Mouse (Mus musculus) limb, embryonic 15.5 days (tissue): Measurements from ENCODE around the gene Npas4. TPM values are rescaled to one million over a fixed set of nuclear protein-coding genes. Genes with fewer than 3 reads are reported as not detected.
"Not testable (repeated sequence)": the region's sequence is repeated elsewhere in the genome, so short reads cannot be mapped to it uniquely, and the experiment has no call there.

Source experiments
- ATAC-seq: fragments of 200-750 bp; cut with Nextera tagmentation; 2 replicates; pipeline ENCODE4 v1.8.0; 2017; ENCODE audit warnings: low read depth, moderate TSS enrichment; ENCODE audit not compliant: insufficient number of reproducible peaks, low FRiP score, low TSS enrichment
- H3K27ac ChIP-seq: fragments of 300-500 bp; sonication (generic); 2 replicates; pipeline ENCODE4 v1.5.1; 2015; ENCODE audit warnings: moderate library complexity, mild to moderate bottlenecking, inconsistent platforms
- H3K27me3 ChIP-seq: fragments of 300-500 bp; sonication (generic); 2 replicates; pipeline ENCODE4 v1.6.1; 2015; ENCODE audit warnings: inconsistent platforms
- H3K36me3 ChIP-seq: fragments of 300-500 bp; sonication (generic); 2 replicates; pipeline ENCODE4 v1.6.1; 2015; ENCODE audit warnings: inconsistent platforms
- H3K4me1 ChIP-seq: fragments of 300-500 bp; sonication (generic); 2 replicates; pipeline ENCODE4 v1.6.1; 2015; ENCODE audit warnings: inconsistent platforms
- H3K4me2 ChIP-seq: fragments of 300-500 bp; sonication (generic); 2 replicates; pipeline ENCODE4 v1.6.1; 2015; ENCODE audit warnings: mild to moderate bottlenecking, inconsistent platforms
- H3K4me3 ChIP-seq: fragments of 300-500 bp; sonication (generic); 2 replicates; pipeline ENCODE4 v1.5.1; 2015; ENCODE audit warnings: mild to moderate bottlenecking, inconsistent platforms
- H3K9ac ChIP-seq: fragments of 300-500 bp; sonication (generic); 2 replicates; pipeline ENCODE4 v1.6.1; 2015; ENCODE audit warnings: inconsistent platforms
- H3K9me3 ChIP-seq: fragments of 300-500 bp; sonication (generic); 2 replicates; pipeline ENCODE4 v1.6.1; 2016; ENCODE audit warnings: inconsistent platforms
- WGBS: fragments of 180-500 bp; shearing (Covaris S2); methylation state at CpG from one replicate; pipeline ENCODE4 v1.1.7; 2015; 5-methylcytosine and 5-hydroxymethylcytosine counted together
- polyA plus RNA-seq: library from polyadenylated mRNA; unstranded; fragments of >200 nt; fragmentation: Nextera tagmentation; extraction: Ambion mirVana; gene quantifications from 2 replicates; pipeline ENCODE4 v1.2.1, GENCODE M21; 2015

Npas4 gene
- polyA plus RNA-seq, 1 experiment from 2014 or later = not detected

GRCm38 (mm10) chr19:4989434-4990255 lies 471 bp downstream of the Npas4 start:
- Histone ChIP-seq H3K27ac (no peak overlapping the region), H3K27me3 (peaks cover 70% of the 10 kb centered on the region), H3K4me2 (no peak overlapping the region), H3K9ac (no peak overlapping the region), H3K9me3 (no peaks in the 10 kb centered on the region), H3K36me3 (no peaks in the 10 kb centered on the region), H3K4me3 (no peak overlapping the region), H3K4me1 (peaks cover 14% of the 10 kb centered on the region)
- 20% methylated on average over 44 of the region's 47 CpGs for WGBS
- ATAC-seq = no peak

GRCm38 (mm10) chr19:4989013-4989412 lies 1.1 kb downstream of the Npas4 start:
- no peak overlapping the region for H3K4me3 ChIP-seq
- ATAC-seq = no peak
- no peaks in the 10 kb centered on the region for H3K9me3 ChIP-seq
- H3K4me1 ChIP-seq = peaks cover 14% of the 10 kb centered on the region
- no peaks in the 10 kb centered on the region for H3K36me3 ChIP-seq
- H3K4me2 ChIP-seq = no peak overlapping the region
- no peak overlapping the region for H3K9ac ChIP-seq
- peaks cover 70% of the 10 kb centered on the region for H3K27me3 ChIP-seq
- no peak overlapping the region for H3K27ac ChIP-seq
- WGBS = 3% methylated on average over 13 of the region's 13 CpGs

GRCm38 (mm10) chr19:4981767-4982166 lies 8.3 kb downstream of the Npas4 start:
- H3K27ac ChIP-seq = no peak overlapping the region
- no peaks in the 10 kb centered on the region for H3K36me3 ChIP-seq
- ATAC-seq = no peak
- no peaks in the 10 kb centered on the region for H3K4me1 ChIP-seq
- no peak overlapping the region for H3K4me2 ChIP-seq
- peaks cover 33% of the 10 kb centered on the region for H3K27me3 ChIP-seq
- H3K9ac ChIP-seq = no peak overlapping the region
- no peaks in the 10 kb centered on the region for H3K9me3 ChIP-seq
- no peak overlapping the region for H3K4me3 ChIP-seq

- 88% methylated on average over 2 of the region's 2 CpGs for WGBS
These were observed 21.9 kb downstream of the Npas4 start for GRCm38 (mm10) chr19:4968236-4968635.

GRCm38 (mm10) chr19:4961928-4962601 lies 28.1 kb downstream of the Npas4 start, which contains the start of gene Mrpl11:
Gene Mrpl11, plus strand, starts transcription at chr19:4962147.
- H3K4me3 ChIP-seq = peak within 1 kb of the TSS; percentile 77
- ATAC-seq = peak; percentile 94
- WGBS = under 1% methylated on average over 34 of the region's 34 CpGs

More at GRCm38 (mm10) chr19:4968236-4968635, 21.9 kb downstream of the Npas4 start:
- ATAC-seq = no peak
- Histone ChIP-seq H3K36me3 (peaks cover 33% of the 10 kb centered on the region), H3K9me3 (no peaks in the 10 kb centered on the region), H3K27me3 (no peaks in the 10 kb centered on the region), H3K4me1 (peaks cover 1% of the 10 kb centered on the region; the same call in 1 of the 2 replicates), H3K4me2 (no peak overlapping the region), H3K9ac (no peak overlapping the region), H3K4me3 (no peak overlapping the region), H3K27ac (no peak overlapping the region)

GRCm38 (mm10) chr19:4948641-4949040 lies 41.5 kb downstream of the Npas4 start:
- H3K9me3 ChIP-seq, H3K4me3 ChIP-seq, H3K4me1 ChIP-seq, ATAC-seq, H3K27me3 ChIP-seq, H3K27ac ChIP-seq, H3K36me3 ChIP-seq, H3K4me2 ChIP-seq, H3K9ac ChIP-seq: not testable (repeated sequence)
- 78% methylated on average over 9 of the region's 9 CpGs for WGBS

More at GRCm38 (mm10) chr19:4961928-4962601, 28.1 kb downstream of the Npas4 start, which contains the start of gene Mrpl11:
- H3K27ac ChIP-seq = peak within 1 kb of the TSS; percentile 83
- no peaks in the 10 kb centered on the region for H3K27me3 ChIP-seq
- peak within 1 kb of the TSS; percentile 64 for H3K4me2 ChIP-seq
- peaks cover 7% of the 10 kb centered on the region for H3K4me1 ChIP-seq
- H3K9ac ChIP-seq = peak within 1 kb of the TSS; percentile 51; the same call in 1 of the 2 replicates
- peaks cover 27% of the 10 kb centered on the region for H3K36me3 ChIP-seq
- no peaks in the 10 kb centered on the region for H3K9me3 ChIP-seq

- peaks cover 10% of the 10 kb centered on the region for H3K4me1 ChIP-seq
- H3K27ac ChIP-seq = no peak overlapping the region
- no peak for ATAC-seq
- no peaks in the 10 kb centered on the region; the same call in 1 of the 2 replicates for H3K27me3 ChIP-seq
- no peaks in the 10 kb centered on the region for H3K36me3 ChIP-seq
- H3K4me3 ChIP-seq = no peak overlapping the region
- no peaks in the 10 kb centered on the region for H3K9me3 ChIP-seq
- no peak overlapping the region for H3K4me2 ChIP-seq
- WGBS = 38% methylated on average over 6 of the region's 6 CpGs
- H3K9ac ChIP-seq = no peak overlapping the region
These were observed 44.6 kb downstream of the Npas4 start for GRCm38 (mm10) chr19:4945540-4945939.

GRCm38 (mm10) chr19:4943253-4943588 lies 46.9 kb downstream of the Npas4 start:
- Histone ChIP-seq H3K9ac (peak overlapping the region; percentile 60), H3K4me2 (peak overlapping the region; percentile 94), H3K36me3 (no peaks in the 10 kb centered on the region), H3K4me1 (peaks cover 11% of the 10 kb centered on the region), H3K27me3 (no peaks in the 10 kb centered on the region; the same call in 1 of the 2 replicates), H3K4me3 (peak overlapping the region; percentile 70), H3K27ac (no peak overlapping the region), H3K9me3 (no peaks in the 10 kb centered on the region)
- ATAC-seq = peak; percentile 64; the same call in 1 of the 2 replicates
- WGBS = 5% methylated on average over 13 of the region's 13 CpGs

- ATAC-seq = peak; percentile 91
- Histone ChIP-seq H3K4me2 (peak within 1 kb of the TSS; percentile 94), H3K4me1 (peaks cover 16% of the 10 kb centered on the region), H3K36me3 (no peaks in the 10 kb centered on the region), H3K9me3 (no peaks in the 10 kb centered on the region), H3K27me3 (no peaks in the 10 kb centered on the region; the same call in 1 of the 2 replicates), H3K9ac (peak within 1 kb of the TSS; percentile 60), H3K27ac (no peak within 1 kb of the TSS), H3K4me3 (peak within 1 kb of the TSS; percentile 70)
- WGBS = under 1% methylated on average over 50 of the region's 55 CpGs
These were observed 47.4 kb downstream of the Npas4 start, which contains the start of gene Peli3 for GRCm38 (mm10) chr19:4942551-4943252. Gene Peli3, minus strand, starts transcription at chr19:4943127.

- 0 out of 2 replicates have a peak, but pooled peaks have one; percentile 15 for ATAC-seq
These were observed 52.4 kb downstream of the Npas4 start for GRCm38 (mm10) chr19:4937444-4938310.

GRCm38 (mm10) chr19:4936896-4937295 lies 53.2 kb downstream of the Npas4 start:
- Histone ChIP-seq H3K9ac (no peak overlapping the region), H3K27ac (no peak overlapping the region), H3K4me1 (peaks cover 6% of the 10 kb centered on the region; the same call in 1 of the 2 replicates), H3K27me3 (no peaks in the 10 kb centered on the region), H3K9me3 (no peaks in the 10 kb centered on the region), H3K36me3 (peaks cover 9% of the 10 kb centered on the region), H3K4me3 (no peak overlapping the region), H3K4me2 (no peak overlapping the region)
- 81% methylated on average over 2 of the region's 2 CpGs for WGBS
- no peak for ATAC-seq

More at GRCm38 (mm10) chr19:4937444-4938310, 52.4 kb downstream of the Npas4 start:
- H3K27me3 ChIP-seq = no peaks in the 10 kb centered on the region; the same call in 1 of the 2 replicates
- no peak overlapping the region for H3K4me2 ChIP-seq
- no peak overlapping the region for H3K27ac ChIP-seq
- H3K9ac ChIP-seq = no peak overlapping the region
- WGBS = 76% methylated on average over 17 of the region's 17 CpGs
- no peaks in the 10 kb centered on the region for H3K9me3 ChIP-seq
- peaks cover 13% of the 10 kb centered on the region for H3K4me1 ChIP-seq
- H3K36me3 ChIP-seq = peaks cover 4% of the 10 kb centered on the region
- no peak overlapping the region for H3K4me3 ChIP-seq
